Comparison of ENCODE assay signal across 24 mouse cellular contexts in the genomic region with DNA sequence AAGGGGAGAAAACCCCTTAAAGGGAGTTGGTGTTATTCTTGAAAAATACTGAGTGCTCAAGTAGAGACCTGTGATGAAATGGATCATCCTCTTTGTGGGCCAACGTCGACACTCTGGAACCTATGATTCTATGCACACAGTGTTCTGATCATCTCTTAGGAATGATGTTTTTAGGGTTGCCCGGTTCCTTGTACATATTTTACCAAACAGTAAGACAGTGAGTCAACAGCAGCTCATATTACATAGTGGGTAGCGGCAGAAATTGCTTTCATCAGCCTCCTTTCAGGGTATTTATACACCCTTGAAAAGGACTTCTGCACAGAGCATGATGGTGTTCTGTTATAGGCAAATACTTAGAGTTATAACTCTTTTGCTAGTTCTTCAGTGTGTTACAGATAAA.
DNase-seq lines count a peak whose midpoint lies in the region; ATAC-seq and TF ChIP-seq lines count a peak whose summit lies in the region.
"Had no signal": no experiment of that assay in that cellular context is flagged by ENCODE, and none has a peak within 500 bp of the region (broad histone marks: within the 10 kb centered on the region; RNA-seq: fewer than 3 reads in every experiment).

No protein-coding gene starts in this region.

- no peaks in the 10 kb centered on the region for H3K36me3 ChIP-seq in C2C12 (ENCODE audit: control insufficient read depth, insufficient read depth)
- H3K36me3 ChIP-seq: embryonic facial prominence, embryonic 13.5 days; embryonic facial prominence, embryonic 15.5 days; forebrain, embryonic 10.5 days; forebrain, embryonic 12.5 days had no signal

- ATAC-seq in cerebellum, adult (ENCODE audit: insufficient number of reproducible peaks, low FRiP score, low TSS enrichment), result no peak
- ATAC-seq: forebrain, embryonic 14.5 days; forebrain, embryonic 16.5 days had no signal

- H3K79me3 ChIP-seq in C2C12 (ENCODE audit: low read depth), result no peaks in the 10 kb centered on the region

- TF ChIP-seq CTCF in C2C12 (IDR thresholded peaks at IDR 0.05; ENCODE audit: control insufficient read depth, insufficient read depth, insufficient read length), result no peak

- no peaks in the 10 kb centered on the region for H3K79me2 ChIP-seq in C2C12 (ENCODE audit: control insufficient read depth, insufficient read depth)

- no peak overlapping the region for H3ac ChIP-seq in C2C12 (ENCODE audit: control insufficient read depth, insufficient read length, low read depth)

- DNase-seq in 3134 (ENCODE audit: extremely low read depth, insufficient read length, low spot score), result peak; percentile 62
- DNase-seq in NIH3T3 (ENCODE audit: low read depth), result peak; percentile 73
- peak; percentile 22 for DNase-seq in fibroblast of lung, adult 2 months (ENCODE audit: low read depth)
- no peak for DNase-seq in heart, adult 11 months
- no peak for DNase-seq in kidney, postnatal 14 days
- DNase-seq in layer of hippocampus, adult 9-10 months (ENCODE audit: low spot score), result no peak
- DNase-seq: adrenal gland, adult 8-10 months; adrenal gland, postnatal 14 days; adrenal gland, postnatal 36 days; B cell, adult 2 months; cerebellum, adult 11 months; cerebellum, adult 2 months; cerebellum, adult 9-10 months; cerebellum, postnatal 14 days; cerebellum, postnatal 36 days; embryo, embryonic 11 days had no signal

- no peaks in the 10 kb centered on the region for H3K27me3 ChIP-seq in C2C12 (ENCODE audit: control insufficient read depth, insufficient read depth, insufficient read length)
- H3K27me3 ChIP-seq: embryonic facial prominence, embryonic 13.5 days; embryonic facial prominence, embryonic 15.5 days; forebrain, embryonic 12.5 days had no signal

- no peak overlapping the region for H3K4me3 ChIP-seq in C2C12 (ENCODE audit: insufficient read depth, poor library complexity, severe bottlenecking)
- H3K4me3 ChIP-seq: embryonic facial prominence, embryonic 13.5 days; embryonic facial prominence, embryonic 15.5 days; forebrain, embryonic 10.5 days; forebrain, embryonic 12.5 days had no signal

TF ChIP-seq in C2C12, 6 proteins besides CTCF, POLR2A, EP300 and RAD21:
- TF ChIP-seq MYOD1 (IDR thresholded peaks at IDR 0.05; ENCODE audit: control insufficient read depth, insufficient read length, low read depth), result no peak
- TF ChIP-seq USF1 (IDR thresholded peaks at IDR 0.05; ENCODE audit: low read depth), result no peak
- no peak for TF ChIP-seq MAX (IDR thresholded peaks at IDR 0.05)
- peak; percentile 84 for TF ChIP-seq FOSL1 (IDR thresholded peaks at IDR 0.05; ENCODE audit: insufficient read depth, low read length, poor library complexity, severe bottlenecking)
- no peak for TF ChIP-seq MYOG (IDR thresholded peaks at IDR 0.05; ENCODE audit: control insufficient read depth, extremely low read depth, insufficient read length)
- TF ChIP-seq CEBPB (IDR thresholded peaks at IDR 0.05; ENCODE audit: low read depth), result peak; percentile 25

Comparison
In these comparisons a context has a peak if more than half of its experiments do, and no peak if none do; other contexts are left out.
1. DNase-seq: peak in 3134 (single experiment), NIH3T3 (single experiment) and fibroblast of lung, adult 2 months (single experiment); none in heart, adult 11 months (single experiment), kidney, postnatal 14 days (single experiment) and layer of hippocampus, adult 9-10 months (single experiment).